ENCODE assay signal across 27 mouse cellular contexts in genomic region chr1:127434829-127435228, GRCm38 (mm10).
DNase-seq lines count a peak whose midpoint lies in the region; ATAC-seq and TF ChIP-seq lines count a peak whose summit lies in the region.
"Had no signal": no experiment of that assay in that cellular context is flagged by ENCODE, and none has a peak within 500 bp of the region (broad histone marks: within the 10 kb centered on the region; RNA-seq: fewer than 3 reads in every experiment).

No protein-coding gene starts in this region.

- H3K4me1 ChIP-seq in hindbrain, postnatal 0 days (ENCODE audit: insufficient read depth, low read length): no peaks in the 10 kb centered on the region

- TF ChIP-seq CTCF in hindbrain, postnatal 0 days (IDR thresholded peaks at IDR 0.05; ENCODE audit: low read depth): no peak

- H3K27ac ChIP-seq in hindbrain, postnatal 0 days: no peak overlapping the region
- H3K27ac ChIP-seq: embryonic facial prominence, embryonic 13.5 days; forebrain, embryonic 13.5 days; heart, embryonic 13.5 days; hindbrain, embryonic 12.5 days; macrophage; neural tube, embryonic 13.5 days had no signal

- 0 out of 2 replicates have a peak, but pooled peaks have one; percentile 35 for ATAC-seq in frontal cortex, adult (ENCODE audit: low TSS enrichment)
- no peak for ATAC-seq in hindbrain, postnatal 0 days
- ATAC-seq: forebrain, embryonic 13.5 days; liver, postnatal 0 days; lung, postnatal 0 days; midbrain, embryonic 16.5 days had no signal

- H3K4me2 ChIP-seq in hindbrain, postnatal 0 days (ENCODE audit: low read depth, low read length): no peak overlapping the region
- H3K4me2 ChIP-seq: embryonic facial prominence, embryonic 13.5 days; forebrain, embryonic 13.5 days; heart, embryonic 13.5 days; hindbrain, embryonic 12.5 days; neural tube, embryonic 13.5 days had no signal

- no peaks in the 10 kb centered on the region for H3K9me3 ChIP-seq in hindbrain, postnatal 0 days (ENCODE audit: low read length)
- H3K9me3 ChIP-seq: embryonic facial prominence, embryonic 13.5 days; forebrain, embryonic 13.5 days; heart, embryonic 13.5 days; hindbrain, embryonic 12.5 days; neural tube, embryonic 13.5 days had no signal

- no peaks in the 10 kb centered on the region for H3K36me3 ChIP-seq in hindbrain, postnatal 0 days (ENCODE audit: insufficient read depth, low read length)
- H3K36me3 ChIP-seq: embryonic facial prominence, embryonic 13.5 days; heart, embryonic 13.5 days; hindbrain, embryonic 12.5 days; neural tube, embryonic 13.5 days had no signal

- H3K4me3 ChIP-seq in hindbrain, postnatal 0 days (ENCODE audit: low read length): no peak overlapping the region
- H3K4me3 ChIP-seq: embryonic facial prominence, embryonic 13.5 days; erythroblast, embryonic 14.5 days; forebrain, embryonic 13.5 days; heart, embryonic 13.5 days; hindbrain, embryonic 12.5 days; myocyte; neural tube, embryonic 13.5 days had no signal

- no peak overlapping the region for H3K9ac ChIP-seq in hindbrain, postnatal 0 days (replicated peaks; ENCODE audit: low read length)
- H3K9ac ChIP-seq: embryonic facial prominence, embryonic 13.5 days; forebrain, embryonic 13.5 days; heart, embryonic 13.5 days; hindbrain, embryonic 12.5 days; liver, postnatal 0 days; neural tube, embryonic 13.5 days had no signal

- no peak for DNase-seq in frontal cortex, postnatal 14 days (ENCODE audit: low spot score in 2 of 2)
- peak; percentile 22 for DNase-seq in layer of hippocampus, adult 9-10 months (ENCODE audit: low spot score)
- no peak for DNase-seq in layer of hippocampus, postnatal 14 days (ENCODE audit: low spot score in 2 of 2)
- DNase-seq in right cerebral cortex, postnatal 10 days (ENCODE audit: low spot score in 2 of 2): peak; percentile 47 to 49
- DNase-seq in right cerebral cortex, postnatal 25 days: no peak
- DNase-seq in telencephalon, adult 2 months (ENCODE audit: low read depth, low spot score): peak; percentile 55
- DNase-seq in hindbrain, postnatal 0 days (ENCODE audit: low spot score): no peak
- DNase-seq: adrenal gland, postnatal 10 days; cerebellum, adult 2 months; cerebellum, postnatal 36 days; embryo, embryonic 11 days; gastrocnemius, postnatal 25 days; heart, adult 18-20 months; kidney, adult 18-20 months; liver, postnatal 0 days; thymus, postnatal 36 days had no signal

- 64% methylated on average over 4 of the region's 4 CpGs for WGBS in hindbrain, postnatal 0 days

- no peaks in the 10 kb centered on the region for H3K27me3 ChIP-seq in hindbrain, postnatal 0 days (ENCODE audit: insufficient read depth, low read length)
- H3K27me3 ChIP-seq: forebrain, embryonic 13.5 days; heart, embryonic 13.5 days; hindbrain, embryonic 12.5 days; neural tube, embryonic 13.5 days had no signal

Comparison
In these comparisons a context has a peak if more than half of its experiments do, and no peak if none do; other contexts are left out.
1. DNase-seq: peak in layer of hippocampus, adult 9-10 months (single experiment), right cerebral cortex, postnatal 10 days (2 of 2) and telencephalon, adult 2 months (single experiment); none in frontal cortex, postnatal 14 days (0 of 2), layer of hippocampus, postnatal 14 days (0 of 2), right cerebral cortex, postnatal 25 days (single experiment) and hindbrain, postnatal 0 days (single experiment).